Comparison of ENCODE assay signal across 33 mouse cellular contexts in genomic region chr9:105408549-105408948, GRCm38 (mm10). TPM values are rescaled to one million over a fixed set of nuclear protein-coding genes. Genes with fewer than 3 reads are reported as not detected.
DNase-seq lines count a peak whose midpoint lies in the region; ATAC-seq and TF ChIP-seq lines count a peak whose summit lies in the region.
"Had no signal": no experiment of that assay in that cellular context is flagged by ENCODE, and none has a peak within 500 bp of the region (broad histone marks: within the 10 kb centered on the region; RNA-seq: fewer than 3 reads in every experiment).

No protein-coding gene starts in this region.

- ATAC-seq in midbrain, postnatal 0 days (ENCODE audit: low FRiP score): no peak
- ATAC-seq in midbrain, embryonic 11.5 days (ENCODE audit: low FRiP score): no peak
- ATAC-seq in stomach, postnatal 0 days (ENCODE audit: low FRiP score, low TSS enrichment): no peak
- no peak for ATAC-seq in intestine, embryonic 15.5 days
- ATAC-seq: activated CD4-positive, CD25-positive, alpha-beta regulatory T cell, adult 4 months; CD4-positive, CD25-positive, alpha-beta regulatory T cell, adult 4 months; forebrain, embryonic 15.5 days; liver, embryonic 12.5 days; midbrain, embryonic 13.5 days had no signal

- no peak overlapping the region for H3K9ac ChIP-seq in heart, adult 2 months (ENCODE audit: low read depth, low read length)
- no peak overlapping the region for H3K9ac ChIP-seq in midbrain, postnatal 0 days (replicated peaks; ENCODE audit: low read length, poor library complexity, severe bottlenecking)
- no peak overlapping the region for H3K9ac ChIP-seq in midbrain, embryonic 11.5 days (ENCODE audit: low read length)
- H3K9ac ChIP-seq in stomach, postnatal 0 days (ENCODE audit: low read length): no peak overlapping the region
- H3K9ac ChIP-seq in intestine, embryonic 15.5 days: no peak overlapping the region
- H3K9ac ChIP-seq: embryonic facial prominence, embryonic 12.5 days; forebrain, embryonic 15.5 days; heart, embryonic 13.5 days; limb, embryonic 13.5 days; liver, embryonic 12.5 days; midbrain, embryonic 13.5 days; neural tube, embryonic 15.5 days; stomach, embryonic 15.5 days had no signal

- no peak for TF ChIP-seq POLR2A in heart, adult 2 months (IDR thresholded peaks at IDR 0.05; ENCODE audit: insufficient read depth, low read depth, low read length)

- H3K79me2 ChIP-seq in heart, adult 2 months (replicated peaks; ENCODE audit: control insufficient read depth, insufficient read depth, low read length): no peaks in the 10 kb centered on the region

- DNase-seq in heart, adult 2 months: no peak
- no peak for DNase-seq in heart, postnatal 4 days
- no peak for DNase-seq in layer of hippocampus, adult 2 months (ENCODE audit: low spot score in 2 of 2)
- DNase-seq in layer of hippocampus, adult 9-10 months (ENCODE audit: low spot score): no peak
- DNase-seq in midbrain, postnatal 0 days (ENCODE audit: low spot score): peak; percentile 31
- DNase-seq in midbrain, embryonic 11.5 days (ENCODE audit: low spot score, missing footprints): no peak
- no peak for DNase-seq in stomach, postnatal 0 days (ENCODE audit: low spot score)
- DNase-seq: adrenal gland, adult 8-10 months; cerebellum, adult 9-11 months; embryo, embryonic 11 days; gastrocnemius, adult 2 months; gastrocnemius, postnatal 36 days; heart, adult 18-20 months; heart, postnatal 10 days; kidney, adult 2 months; kidney, postnatal 10 days; lung, adult 18-20 months; lung, postnatal 10 days; right cerebral cortex, postnatal 25 days; thymus, postnatal 25 days had no signal

- no peak overlapping the region for H3K4me2 ChIP-seq in midbrain, postnatal 0 days (ENCODE audit: low read depth, low read length, poor library complexity, severe bottlenecking)
- H3K4me2 ChIP-seq in midbrain, embryonic 11.5 days: no peak overlapping the region
- H3K4me2 ChIP-seq in stomach, postnatal 0 days (replicated peaks; ENCODE audit: low read depth): no peak overlapping the region
- no peak overlapping the region for H3K4me2 ChIP-seq in intestine, embryonic 15.5 days (replicated peaks)
- H3K4me2 ChIP-seq: embryonic facial prominence, embryonic 12.5 days; forebrain, embryonic 15.5 days; heart, embryonic 13.5 days; limb, embryonic 13.5 days; liver, embryonic 12.5 days; midbrain, embryonic 13.5 days; neural tube, embryonic 15.5 days; stomach, embryonic 15.5 days had no signal

- H3K4me1 ChIP-seq in heart, adult 2 months (ENCODE audit: control insufficient read depth, insufficient read depth, low read length): no peaks in the 10 kb centered on the region
- H3K4me1 ChIP-seq in midbrain, postnatal 0 days (ENCODE audit: insufficient read depth, low read length): no peaks in the 10 kb centered on the region
- H3K4me1 ChIP-seq in midbrain, embryonic 11.5 days (ENCODE audit: control insufficient read depth, insufficient read depth, low read length): no peaks in the 10 kb centered on the region
- no peaks in the 10 kb centered on the region for H3K4me1 ChIP-seq in stomach, postnatal 0 days (replicated peaks; ENCODE audit: control insufficient read depth, insufficient read depth)
- H3K4me1 ChIP-seq in intestine, embryonic 15.5 days (replicated peaks): no peaks in the 10 kb centered on the region
- H3K4me1 ChIP-seq: embryonic facial prominence, embryonic 12.5 days; forebrain, embryonic 15.5 days; heart, embryonic 13.5 days; hindbrain, embryonic 10.5 days; limb, embryonic 13.5 days; liver, embryonic 12.5 days; midbrain, embryonic 13.5 days; neural tube, embryonic 15.5 days; stomach, embryonic 15.5 days had no signal

- H3K4me3 ChIP-seq in heart, adult 2 months: no peak overlapping the region
- H3K4me3 ChIP-seq in layer of hippocampus, adult 2 months: no peak overlapping the region
- no peak overlapping the region for H3K4me3 ChIP-seq in midbrain, postnatal 0 days (ENCODE audit: low read depth, low read length)
- no peak overlapping the region for H3K4me3 ChIP-seq in midbrain, embryonic 11.5 days (ENCODE audit: low read depth, low read length)
- H3K4me3 ChIP-seq in stomach, postnatal 0 days (ENCODE audit: low read depth, low read length): no peak overlapping the region
- H3K4me3 ChIP-seq in intestine, embryonic 15.5 days (replicated peaks): no peak overlapping the region
- H3K4me3 ChIP-seq: embryonic facial prominence, embryonic 12.5 days; forebrain, embryonic 15.5 days; gastrocnemius, adult 2 months; heart, embryonic 13.5 days; hindbrain, embryonic 10.5 days; limb, embryonic 13.5 days; liver, embryonic 12.5 days; midbrain, embryonic 13.5 days; neural tube, embryonic 15.5 days; stomach, embryonic 15.5 days had no signal

- TF ChIP-seq CTCF in heart, adult 2 months (IDR thresholded peaks at IDR 0.05): peak; percentile 14; the same call in 1 of the 2 replicates
- peak; percentile 61 for TF ChIP-seq CTCF in layer of hippocampus, adult 2 months (conservative IDR thresholded peaks at IDR 0.05)
- peak; percentile 63 for TF ChIP-seq CTCF in midbrain, postnatal 0 days (IDR thresholded peaks at IDR 0.05)
- TF ChIP-seq CTCF in stomach, postnatal 0 days (IDR thresholded peaks at IDR 0.05; ENCODE audit: low read depth): peak; percentile 25

- H3K27me3 ChIP-seq in heart, adult 2 months (ENCODE audit: control insufficient read depth, insufficient read depth, low read length): no peaks in the 10 kb centered on the region
- H3K27me3 ChIP-seq in midbrain, postnatal 0 days (ENCODE audit: insufficient read depth, low read length): no peaks in the 10 kb centered on the region
- no peaks in the 10 kb centered on the region for H3K27me3 ChIP-seq in midbrain, embryonic 11.5 days (ENCODE audit: control insufficient read depth, insufficient read depth, low read length)
- no peaks in the 10 kb centered on the region for H3K27me3 ChIP-seq in stomach, postnatal 0 days (ENCODE audit: control insufficient read depth, insufficient read depth, low read length)
- no peaks in the 10 kb centered on the region for H3K27me3 ChIP-seq in intestine, embryonic 15.5 days (replicated peaks)
- H3K27me3 ChIP-seq: embryonic facial prominence, embryonic 12.5 days; forebrain, embryonic 15.5 days; heart, embryonic 13.5 days; limb, embryonic 13.5 days; liver, embryonic 12.5 days; midbrain, embryonic 13.5 days; neural tube, embryonic 15.5 days; stomach, embryonic 15.5 days had no signal

- H3K9me3 ChIP-seq in midbrain, postnatal 0 days (ENCODE audit: low read length): no peaks in the 10 kb centered on the region
- no peaks in the 10 kb centered on the region for H3K9me3 ChIP-seq in midbrain, embryonic 11.5 days (ENCODE audit: control insufficient read depth, low read length)
- no peaks in the 10 kb centered on the region for H3K9me3 ChIP-seq in stomach, postnatal 0 days (ENCODE audit: control insufficient read depth, low read length)
- H3K9me3 ChIP-seq in intestine, embryonic 15.5 days: no peaks in the 10 kb centered on the region
- H3K9me3 ChIP-seq: embryonic facial prominence, embryonic 12.5 days; forebrain, embryonic 15.5 days; heart, embryonic 13.5 days; hindbrain, embryonic 10.5 days; limb, embryonic 13.5 days; liver, embryonic 12.5 days; midbrain, embryonic 13.5 days; neural tube, embryonic 15.5 days; stomach, embryonic 15.5 days had no signal

- WGBS in heart, adult 2 months: 88% methylated on average over 6 of the region's 6 CpGs
- 89% methylated on average over 6 of the region's 6 CpGs for WGBS in midbrain, postnatal 0 days
- WGBS in midbrain, embryonic 11.5 days: 93% methylated on average over 6 of the region's 6 CpGs
- WGBS in stomach, postnatal 0 days: 89% methylated on average over 6 of the region's 6 CpGs
- 90% methylated on average over 6 of the region's 6 CpGs for WGBS in intestine, embryonic 15.5 days

- intact Hi-C loops in heart, adult 2 months (cut with DNase I): no loop called here

- peaks cover 3% of the 10 kb centered on the region; the same call in 1 of the 2 replicates for H3K36me3 ChIP-seq in heart, adult 2 months (ENCODE audit: control insufficient read depth, insufficient read depth, low read length)
- H3K36me3 ChIP-seq in midbrain, postnatal 0 days (ENCODE audit: insufficient read depth, low read length): peaks cover 13% of the 10 kb centered on the region
- no peaks in the 10 kb centered on the region for H3K36me3 ChIP-seq in midbrain, embryonic 11.5 days (ENCODE audit: control insufficient read depth, insufficient read depth, low read length)
- no peaks in the 10 kb centered on the region for H3K36me3 ChIP-seq in stomach, postnatal 0 days (ENCODE audit: control insufficient read depth, insufficient read depth, low read length)
- 0 out of 2 replicates have a peak, but pooled peaks cover 6% of the 10 kb centered on the region for H3K36me3 ChIP-seq in intestine, embryonic 15.5 days

- TF ChIP-seq EP300 in heart, adult 2 months (IDR thresholded peaks at IDR 0.05; ENCODE audit: insufficient read depth, low read depth, low read length): no peak
- no peak for TF ChIP-seq EP300 in stomach, postnatal 0 days (optimal IDR thresholded peaks at IDR 0.05)

- no peak overlapping the region for H3K27ac ChIP-seq in heart, adult 2 months
- H3K27ac ChIP-seq in layer of hippocampus, adult 2 months: no peak overlapping the region
- H3K27ac ChIP-seq in midbrain, postnatal 0 days (ENCODE audit: low read depth, low read length): no peak overlapping the region
- no peak overlapping the region for H3K27ac ChIP-seq in midbrain, embryonic 11.5 days (ENCODE audit: low read depth, low read length)
- no peak overlapping the region for H3K27ac ChIP-seq in stomach, postnatal 0 days (replicated peaks)
- no peak overlapping the region for H3K27ac ChIP-seq in intestine, embryonic 15.5 days
- H3K27ac ChIP-seq: embryonic facial prominence, embryonic 12.5 days; forebrain, embryonic 15.5 days; gastrocnemius, adult 2 months; heart, embryonic 13.5 days; hindbrain, embryonic 10.5 days; limb, embryonic 13.5 days; liver, embryonic 12.5 days; midbrain, embryonic 13.5 days; neural tube, embryonic 15.5 days; stomach, embryonic 15.5 days had no signal

RNA-seq across cellular contexts. Expression of gene Nek11, which starts 13.2 kb away (rescaled TPM):
- total RNA-seq in heart, adult 2 months (2021): not detected
- polyA plus RNA-seq in heart, adult 2 months (2012; rRNA removed): 0.25 TPM in 1 of 2 replicates, not detected in the other
- total RNA-seq in heart, postnatal 4 days (2021): not detected
- total RNA-seq in layer of hippocampus, adult 2 months (2021): 1 to 10 TPM; 1.4 TPM
- 1.4 and 3.1 TPM in 2 replicates for total RNA-seq in midbrain, postnatal 0 days (2014; rRNA removed)
- 2.7 and 3.6 TPM in 2 replicates for polyA plus RNA-seq in midbrain, postnatal 0 days (2015; fragmentation: Nextera tagmentation; extraction: Ambion mirVana)
- 0.79 and 0.86 TPM in 2 replicates for polyA plus RNA-seq in midbrain, embryonic 11.5 days (2014; fragmentation: Nextera tagmentation; extraction: Ambion mirVana)
- 0.18 and 0.29 TPM in 2 replicates for polyA plus RNA-seq in stomach, postnatal 0 days (2015; fragmentation: Nextera tagmentation; extraction: Ambion mirVana)
- 0.18 and 0.20 TPM in 2 replicates for polyA plus RNA-seq in intestine, embryonic 15.5 days (2015; fragmentation: Nextera tagmentation; extraction: Ambion mirVana)
- total RNA-seq: gastrocnemius, adult 2 months; gastrocnemius, postnatal 36 days; heart, adult 18-20 months; heart, postnatal 10 days had no signal
- polyA plus RNA-seq: large intestine, adult 2 months had no signal

RNA-seq across cellular contexts. Expression of gene Aste1, which starts 13.4 kb away (rescaled TPM):
- 1 to 10 TPM; 5.3 to 7.3 TPM for total RNA-seq in heart, adult 2 months (2021)
- polyA plus RNA-seq in heart, adult 2 months (2012; rRNA removed): 3.2 and 5.4 TPM in 2 replicates
- 10 to 100 TPM; 13.6 to 16.0 TPM for total RNA-seq in heart, postnatal 4 days (2021)
- 10 to 100 TPM; 11.5 TPM for total RNA-seq in layer of hippocampus, adult 2 months (2021)
- 7.3 and 9.4 TPM in 2 replicates for total RNA-seq in midbrain, postnatal 0 days (2014; rRNA removed)
- polyA plus RNA-seq in midbrain, postnatal 0 days (2015; fragmentation: Nextera tagmentation; extraction: Ambion mirVana): 8.5 and 9.9 TPM in 2 replicates
- 14.8 and 15.1 TPM in 2 replicates for polyA plus RNA-seq in midbrain, embryonic 11.5 days (2014; fragmentation: Nextera tagmentation; extraction: Ambion mirVana)
- polyA plus RNA-seq in stomach, postnatal 0 days (2015; fragmentation: Nextera tagmentation; extraction: Ambion mirVana): 7.3 and 8.1 TPM in 2 replicates
- polyA plus RNA-seq in intestine, embryonic 15.5 days (2015; fragmentation: Nextera tagmentation; extraction: Ambion mirVana): 12.4 and 15.4 TPM in 2 replicates
